Mouse (Mus musculus) neural tube, embryonic 12.5 days (tissue): ENCODE data around the gene Uba1. TPM values are rescaled to one million over a fixed set of nuclear protein-coding genes. Genes with fewer than 3 reads are reported as not detected.

Experiments
- ATAC-seq: fragments of 200-750 bp; cut with Nextera tagmentation; 2 replicates; pipeline ENCODE4 v1.8.0; 2017; ENCODE audit warnings: low read depth, mild to moderate bottlenecking, moderate TSS enrichment, moderate library complexity; ENCODE audit not compliant: low FRiP score
- H3K27ac ChIP-seq: fragments of 300-500 bp; sonication (generic); 2 replicates; pipeline ENCODE4 v1.5.1; 2016
- H3K27me3 ChIP-seq: fragments of 300-500 bp; sonication (generic); replicated peaks from 2 replicates; pipeline ENCODE4 v1.6.1; 2016; ENCODE audit warnings: mild to moderate bottlenecking
- H3K36me3 ChIP-seq: fragments of 300-500 bp; sonication (generic); 2 replicates; pipeline ENCODE4 v1.6.1; 2016; ENCODE audit warnings: mild to moderate bottlenecking
- H3K4me1 ChIP-seq: fragments of 300-500 bp; sonication (generic); 2 replicates; pipeline ENCODE4 v1.6.1; 2016
- H3K4me2 ChIP-seq: fragments of 300-500 bp; sonication (generic); replicated peaks from 2 replicates; pipeline ENCODE4 v1.6.1; 2016; ENCODE audit warnings: mild to moderate bottlenecking
- H3K4me3 ChIP-seq: fragments of 300-500 bp; sonication (generic); 2 replicates; pipeline ENCODE4 v1.5.1; 2016
- H3K9ac ChIP-seq: fragments of 300-500 bp; sonication (generic); 2 replicates; pipeline ENCODE4 v1.6.1; 2016; ENCODE audit warnings: mild to moderate bottlenecking
- H3K9me3 ChIP-seq: fragments of 300-500 bp; sonication (generic); 2 replicates; pipeline ENCODE4 v1.6.1; 2016; ENCODE audit warnings: mild to moderate bottlenecking
- WGBS: fragments of 180-500 bp; shearing (Covaris S2); methylation state at CpG from one replicate; pipeline ENCODE4 v1.1.7; 2016; 5-methylcytosine and 5-hydroxymethylcytosine counted together
- polyA plus RNA-seq: library from polyadenylated mRNA; unstranded; fragments of >200 nt; fragmentation: Nextera tagmentation; extraction: Ambion mirVana; gene quantifications from 2 replicates; pipeline ENCODE4 v1.2.1, GENCODE M21; 2016

The Uba1 gene
- 380 and 406 TPM in 2 replicates for polyA plus RNA-seq

DNA sequence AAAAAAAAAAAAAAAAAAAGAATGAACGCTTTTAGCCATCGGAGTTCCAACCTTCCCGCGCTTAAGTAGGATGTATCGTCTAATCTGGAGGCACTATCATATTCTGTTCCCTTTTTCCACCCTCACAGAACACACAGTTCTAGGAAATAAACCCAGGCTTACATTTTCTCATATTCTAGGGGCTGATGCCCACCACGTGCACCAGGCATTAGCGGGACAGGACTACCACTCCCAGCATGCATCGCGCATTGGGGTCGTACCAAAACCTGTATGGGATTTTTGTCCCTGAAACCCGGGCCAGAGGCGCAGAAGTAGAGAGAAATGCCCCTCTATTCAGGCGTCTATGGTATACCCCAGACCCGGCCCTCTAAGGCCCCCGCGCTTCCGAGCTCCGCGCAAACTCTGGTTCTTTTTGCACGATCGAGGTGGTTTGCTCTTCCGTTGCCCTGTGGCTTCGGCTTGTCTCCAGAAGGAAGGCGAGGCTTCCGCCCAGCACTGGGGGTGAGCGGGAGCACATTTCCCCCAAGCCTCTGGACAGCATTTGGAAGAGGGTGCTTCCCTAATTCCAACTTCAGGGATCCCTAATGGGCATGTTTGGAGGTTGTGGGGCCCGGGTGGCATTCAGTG lies at the start of gene Uba1:
Uba1 (plus strand) TSS at position 301 of the 627 bp plus-strand sequence.
- Histone ChIP-seq H3K4me1 (no peaks in the 10 kb centered on the region), H3K27me3 (no peaks in the 10 kb centered on the region), H3K4me2 (peak within 1 kb of the TSS; percentile 72), H3K9me3 (no peaks in the 10 kb centered on the region), H3K27ac (no peak within 1 kb of the TSS), H3K4me3 (peak within 1 kb of the TSS; percentile 42), H3K36me3 (no peaks in the 10 kb centered on the region), H3K9ac (peak within 1 kb of the TSS; percentile 42; the same call in 1 of the 2 replicates)
- peak; percentile 75 for ATAC-seq
- 14% methylated on average over 27 of the region's 27 CpGs for WGBS

DNA sequence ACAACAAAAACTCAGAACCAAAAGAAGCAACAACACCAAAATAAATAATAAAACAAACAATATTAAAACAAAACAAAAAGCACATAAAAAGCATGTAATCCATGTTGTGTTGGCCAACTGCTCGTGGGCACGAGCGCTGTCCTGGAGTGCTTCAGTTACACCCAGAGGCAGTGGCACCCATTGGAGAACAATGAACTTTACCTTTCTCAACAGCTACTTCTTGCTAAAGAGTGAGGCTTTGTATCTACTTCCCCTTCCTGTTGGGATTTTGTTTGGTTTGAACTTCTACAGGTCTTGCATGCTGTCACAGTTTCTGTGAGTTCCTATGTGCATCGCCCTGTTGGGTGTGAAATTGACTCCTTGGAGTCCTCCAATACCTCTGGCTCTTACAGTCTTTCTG lies 49.6 kb upstream of the Uba1 start:
- WGBS, result 93% methylated on average over 4 of the region's 4 CpGs
- H3K4me3 ChIP-seq, result no peak overlapping the region
- no peak overlapping the region for H3K27ac ChIP-seq
- no peak overlapping the region for H3K4me2 ChIP-seq
- no peak for ATAC-seq
- no peak overlapping the region for H3K9ac ChIP-seq
- no peaks in the 10 kb centered on the region for H3K9me3 ChIP-seq
- no peaks in the 10 kb centered on the region for H3K27me3 ChIP-seq
- H3K36me3 ChIP-seq, result no peaks in the 10 kb centered on the region
- H3K4me1 ChIP-seq, result no peaks in the 10 kb centered on the region

- no peaks in the 10 kb centered on the region for H3K9me3 ChIP-seq
- no peak; the same call in 1 of the 2 replicates for ATAC-seq
- WGBS, result 25% methylated on average over 17 of the region's 17 CpGs
- H3K36me3 ChIP-seq, result no peaks in the 10 kb centered on the region; the same call in 1 of the 2 replicates
- peak overlapping the region; percentile 50; the same call in 1 of the 2 replicates for H3K27ac ChIP-seq
- peak overlapping the region; percentile 48 for H3K9ac ChIP-seq
- H3K4me1 ChIP-seq, result peaks cover 8% of the 10 kb centered on the region
- peak overlapping the region; percentile 57 for H3K4me3 ChIP-seq
- peak overlapping the region; percentile 54 for H3K4me2 ChIP-seq
- H3K27me3 ChIP-seq, result no peaks in the 10 kb centered on the region
Observed at GRCm38 (mm10) chrX:20616861-20617175, 41.3 kb upstream of the Uba1 start.

- peak within 1 kb of the TSS; percentile 57 for H3K4me3 ChIP-seq
- H3K4me1 ChIP-seq, result peaks cover 8% of the 10 kb centered on the region
- ATAC-seq, result peak; percentile 98
- H3K4me2 ChIP-seq, result peak within 1 kb of the TSS; percentile 65
- H3K9ac ChIP-seq, result peak within 1 kb of the TSS; percentile 63
- peak within 1 kb of the TSS; percentile 79 for H3K27ac ChIP-seq
- no peaks in the 10 kb centered on the region for H3K9me3 ChIP-seq
- no peaks in the 10 kb centered on the region for H3K27me3 ChIP-seq
- 18% methylated on average over 45 of the region's 49 CpGs for WGBS
- no peaks in the 10 kb centered on the region; the same call in 1 of the 2 replicates for H3K36me3 ChIP-seq
Observed at GRCm38 (mm10) chrX:20617176-20617902, 40.8 kb upstream of the Uba1 start, which contains the start of the genes Rbm10 and Ndufb11. Rbm10 (plus strand) TSS chrX:20617503. Ndufb11 (minus strand) TSS chrX:20617619.

GRCm38 (mm10) chrX:20617903-20618399 lies 40.2 kb upstream of the Uba1 start:
- no peaks in the 10 kb centered on the region; the same call in 1 of the 2 replicates for H3K36me3 ChIP-seq
- WGBS, result 20% methylated on average over 31 of the region's 31 CpGs
- H3K4me3 ChIP-seq, result peak overlapping the region; percentile 57
- H3K27me3 ChIP-seq, result no peaks in the 10 kb centered on the region
- peak overlapping the region; percentile 79 for H3K27ac ChIP-seq
- H3K9ac ChIP-seq, result peak overlapping the region; percentile 63
- peaks cover 8% of the 10 kb centered on the region for H3K4me1 ChIP-seq
- peak overlapping the region; percentile 65 for H3K4me2 ChIP-seq
- no peaks in the 10 kb centered on the region for H3K9me3 ChIP-seq
- peak; percentile 57 for ATAC-seq

DNA sequence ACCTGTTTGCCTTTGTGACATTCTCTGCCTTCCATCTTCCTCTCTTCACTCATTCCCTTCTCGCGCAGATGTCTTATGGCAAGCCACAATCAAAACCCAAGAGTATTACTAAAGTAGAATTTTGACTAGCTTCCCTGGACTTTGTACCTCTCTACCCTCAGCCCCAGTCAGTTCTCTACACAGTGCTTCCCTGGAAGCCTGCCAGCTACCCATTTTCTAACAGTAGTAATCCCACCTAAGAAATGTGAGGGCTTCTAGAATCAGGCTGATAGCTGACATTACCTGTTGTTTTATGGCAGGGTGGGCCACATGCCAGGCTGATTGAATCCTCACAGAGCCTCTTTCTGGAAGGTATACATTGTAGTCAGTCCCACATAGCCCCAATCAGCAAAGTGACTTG lies 20.0 kb upstream of the Uba1 start:
- ATAC-seq, result no peak
- H3K9me3 ChIP-seq, result no peaks in the 10 kb centered on the region
- no peak overlapping the region for H3K27ac ChIP-seq
- H3K4me1 ChIP-seq, result no peaks in the 10 kb centered on the region
- H3K36me3 ChIP-seq, result peaks cover 67% of the 10 kb centered on the region
- WGBS, result 98% methylated on average over 2 of the region's 2 CpGs
- no peak overlapping the region for H3K9ac ChIP-seq
- no peaks in the 10 kb centered on the region for H3K27me3 ChIP-seq
- H3K4me2 ChIP-seq, result no peak overlapping the region
- H3K4me3 ChIP-seq, result no peak overlapping the region

DNA sequence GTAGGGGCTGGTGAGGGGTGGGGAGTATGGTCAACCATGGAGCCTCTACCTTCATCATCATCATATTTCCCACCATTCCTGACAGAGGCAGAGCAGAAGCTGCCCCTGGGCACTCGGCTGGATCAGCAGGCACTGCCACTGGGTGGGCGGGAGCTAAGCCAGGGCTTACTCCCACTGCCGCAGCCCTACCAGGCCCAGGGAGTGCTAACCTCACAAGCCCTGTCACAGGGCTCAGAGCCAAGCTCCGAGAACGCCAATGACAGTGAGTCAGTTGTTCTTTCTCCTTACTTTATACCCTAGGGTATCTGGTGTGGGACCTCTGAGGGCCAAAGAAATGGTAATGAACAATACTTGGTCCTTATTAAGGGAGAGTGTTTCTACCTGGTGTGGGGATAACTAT lies 13.3 kb upstream of the Uba1 start:
- peaks cover 74% of the 10 kb centered on the region for H3K36me3 ChIP-seq
- ATAC-seq, result no peak
- WGBS, result 91% methylated on average over 5 of the region's 5 CpGs

GRCm38 (mm10) chrX:20657593-20657992 lies 533 bp upstream of the Uba1 start:
- H3K4me3 ChIP-seq, result no peak overlapping the region
- H3K27me3 ChIP-seq, result no peaks in the 10 kb centered on the region
- WGBS, result 34% methylated on average over 5 of the region's 5 CpGs
- H3K9ac ChIP-seq, result no peak overlapping the region
- H3K4me2 ChIP-seq, result peak overlapping the region; percentile 72; the same call in 1 of the 2 replicates
- H3K36me3 ChIP-seq, result no peaks in the 10 kb centered on the region
- no peak overlapping the region for H3K27ac ChIP-seq
- ATAC-seq, result no peak
- H3K4me1 ChIP-seq, result no peaks in the 10 kb centered on the region
- no peaks in the 10 kb centered on the region for H3K9me3 ChIP-seq

More for the DNA sequence above, 13.3 kb upstream of the Uba1 start:
- Histone ChIP-seq H3K4me3 (no peak overlapping the region), H3K9ac (no peak overlapping the region), H3K27ac (no peak overlapping the region), H3K4me2 (no peak overlapping the region), H3K4me1 (no peaks in the 10 kb centered on the region), H3K9me3 (no peaks in the 10 kb centered on the region), H3K27me3 (no peaks in the 10 kb centered on the region)

DNA sequence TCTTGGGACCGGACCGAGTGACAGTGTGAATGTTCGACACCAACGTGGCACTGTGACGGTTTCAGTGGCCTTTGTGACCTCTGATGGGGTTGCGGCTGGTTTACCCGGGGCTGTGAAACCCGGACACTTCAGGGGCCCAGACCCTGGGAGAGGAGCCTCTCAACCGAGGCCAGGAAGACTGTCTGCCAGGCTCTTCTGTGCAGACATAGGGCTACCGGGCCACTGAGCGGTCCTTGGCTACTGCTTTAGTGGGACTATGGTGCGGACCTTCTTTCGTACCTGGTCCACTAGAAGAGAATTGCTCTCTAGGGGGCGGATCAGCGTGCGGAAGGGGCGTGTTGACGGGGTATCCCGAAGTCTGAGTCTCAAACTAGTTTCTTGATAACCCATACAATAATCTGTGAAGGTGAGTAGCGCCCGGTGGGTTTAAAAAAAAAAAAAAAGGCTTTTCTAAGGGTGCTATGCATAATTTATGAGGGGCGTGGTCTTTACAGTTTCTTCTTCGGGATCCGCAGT lies 823 bp downstream of the Uba1 start:
- Histone ChIP-seq H3K4me2 (peak overlapping the region; percentile 72), H3K9ac (0 out of 2 replicates have a peak overlapping the region, but pooled peaks have one; percentile 42), H3K4me3 (peak overlapping the region; percentile 42), H3K27me3 (no peaks in the 10 kb centered on the region), H3K36me3 (no peaks in the 10 kb centered on the region), H3K4me1 (no peaks in the 10 kb centered on the region), H3K27ac (no peak overlapping the region), H3K9me3 (no peaks in the 10 kb centered on the region)
- no peak for ATAC-seq
- WGBS, result 12% methylated on average over 24 of the region's 24 CpGs

GRCm38 (mm10) chrX:20662317-20662715 lies 4.2 kb downstream of the Uba1 start:
- WGBS, result 31% methylated on average over 5 of the region's 5 CpGs
- H3K4me1 ChIP-seq, result peaks cover 4% of the 10 kb centered on the region; the same call in 1 of the 2 replicates
- no peak overlapping the region for H3K9ac ChIP-seq
- H3K4me3 ChIP-seq, result no peak overlapping the region; the same call in 1 of the 2 replicates
- H3K4me2 ChIP-seq, result peak overlapping the region; percentile 18; the same call in 1 of the 2 replicates
- peaks cover 4% of the 10 kb centered on the region; the same call in 1 of the 2 replicates for H3K36me3 ChIP-seq
- ATAC-seq, result peak; percentile 78
- peak overlapping the region; percentile 74 for H3K27ac ChIP-seq
- no peaks in the 10 kb centered on the region for H3K9me3 ChIP-seq
- no peaks in the 10 kb centered on the region for H3K27me3 ChIP-seq

DNA sequence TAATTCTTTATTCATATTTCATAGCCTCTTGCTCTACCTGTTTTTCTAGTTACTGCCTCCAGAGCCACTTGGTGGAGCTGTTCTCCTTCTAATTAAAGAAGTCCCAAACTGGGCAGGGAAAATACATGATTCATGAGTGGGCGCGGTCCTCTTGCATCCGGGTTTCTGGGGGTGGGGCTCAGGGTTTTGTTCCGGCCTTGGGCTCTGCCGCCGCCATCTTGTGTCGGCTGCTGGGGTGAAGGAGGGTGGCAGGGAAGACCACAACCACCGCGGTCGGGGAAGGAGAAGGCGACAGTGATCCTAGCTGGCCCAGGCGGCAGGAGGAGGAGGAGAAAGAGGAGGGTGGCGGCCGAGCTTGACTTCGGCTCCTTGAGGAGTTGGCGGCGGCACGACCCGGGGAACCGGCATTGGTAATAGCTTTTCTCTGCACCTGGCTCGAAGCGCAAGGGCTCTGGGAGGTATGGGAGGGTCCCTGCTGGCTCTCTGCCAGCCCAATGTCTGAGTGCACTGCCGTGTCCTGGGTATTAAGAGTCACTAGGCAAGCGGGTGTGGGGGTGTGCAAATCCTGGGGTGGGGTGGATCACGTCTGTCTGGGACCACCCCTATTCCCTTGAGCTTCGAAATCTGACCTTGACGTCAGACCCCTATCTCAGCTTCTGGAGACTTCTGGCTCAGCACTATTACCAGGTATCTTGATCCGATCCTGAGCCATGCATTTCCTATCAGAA lies 4.8 kb downstream of the Uba1 start:
- Histone ChIP-seq H3K4me3 (peak overlapping the region; percentile 58), H3K27me3 (no peaks in the 10 kb centered on the region), H3K4me1 (peaks cover 4% of the 10 kb centered on the region; the same call in 1 of the 2 replicates), H3K36me3 (peaks cover 4% of the 10 kb centered on the region; the same call in 1 of the 2 replicates), H3K9me3 (no peaks in the 10 kb centered on the region), H3K4me2 (peak overlapping the region; percentile 59), H3K27ac (peak overlapping the region; percentile 68), H3K9ac (peak overlapping the region; percentile 67)
- 18% methylated on average over 28 of the region's 28 CpGs for WGBS
- ATAC-seq, result peak; percentile 88
